Mouse (Mus musculus): ENCODE measurements around the gene Ifne.

DNA sequence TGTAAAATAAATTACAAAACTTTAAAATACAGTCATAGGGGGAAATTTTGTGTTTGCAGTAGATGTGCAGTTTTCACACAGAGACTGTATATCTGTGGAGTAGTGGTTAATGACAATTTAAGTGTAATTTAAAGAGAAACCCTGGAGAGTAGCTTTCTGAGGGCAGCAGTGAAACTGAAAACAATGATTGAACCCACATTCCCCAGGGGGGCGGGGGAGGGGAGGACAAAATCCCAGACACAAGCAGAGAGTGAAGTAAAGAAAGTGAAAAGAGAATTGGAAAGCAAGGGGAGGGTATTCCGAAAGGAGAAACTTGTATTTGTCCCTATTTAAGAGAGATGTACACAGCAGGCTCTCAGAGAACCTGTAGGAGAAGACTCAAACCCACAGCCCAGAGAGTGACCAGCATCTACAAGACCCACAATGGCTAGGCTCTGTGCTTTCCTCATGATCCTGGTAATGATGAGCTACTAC, 38.5 kb downstream of the Ifne start, which contains the start of gene Ifna4:
- no peak for TF ChIP-seq POLR2A (IDR thresholded peaks at IDR 0.05; ENCODE audit: borderline replicate concordance, control insufficient read depth, low read depth, low read length)
- no peak for TF ChIP-seq CTCF (IDR thresholded peaks at IDR 0.05; ENCODE audit: control insufficient read depth, insufficient read depth, low read length)

Data from bone marrow, adult 2 months (tissue).